Mouse (Mus musculus) ovary, adult 2 months (tissue): ENCODE measurements around the gene B4galt7. TPM values are rescaled to one million over a fixed set of nuclear protein-coding genes. Genes with fewer than 3 reads are reported as not detected.

ENCODE experiments used
- polyA plus RNA-seq: library from polyadenylated mRNA; depleted of rRNA; stranded (reverse); fragments of >200 nt; gene quantifications from 2 replicates; pipeline ENCODE4 v1.2.3, GENCODE M21; 2012; rRNA removed

Gene B4galt7
- 29.8 and 32.7 TPM in 2 replicates for polyA plus RNA-seq

GRCm38 (mm10) chr13:55599566-55600540 is at the start of gene B4galt7:
Gene B4galt7, plus strand, starts transcription at chr13:55599896.

GRCm38 (mm10) chr13:55571027-55571751 is 28.5 kb upstream of the B4galt7 start, which contains the start of gene Fam193b:
Gene Fam193b, minus strand, starts transcription at chr13:55571120.

DNA sequence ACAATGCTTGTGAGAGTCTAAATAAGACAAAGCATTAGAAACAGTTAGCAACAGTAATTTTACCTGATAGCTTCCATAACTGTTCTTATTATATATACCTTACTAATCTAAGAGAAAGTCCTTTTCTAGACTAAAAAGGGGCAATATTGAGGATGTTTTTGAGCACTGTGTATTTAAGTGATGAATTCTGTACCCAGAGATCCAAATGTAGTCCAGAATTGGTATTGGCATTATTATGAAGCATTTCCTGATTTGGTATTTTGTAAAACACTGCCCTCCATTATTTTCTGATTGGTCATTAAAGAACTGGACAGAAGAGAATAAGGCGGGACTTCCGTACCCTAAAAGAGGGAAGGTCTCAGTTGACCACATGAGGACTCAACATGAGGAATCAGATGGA is 26.3 kb upstream of the B4galt7 start, which contains the start of gene Tmed9:
Gene Tmed9 (plus strand): TSS at position 301 of the 400 bp plus-strand sequence.

DNA sequence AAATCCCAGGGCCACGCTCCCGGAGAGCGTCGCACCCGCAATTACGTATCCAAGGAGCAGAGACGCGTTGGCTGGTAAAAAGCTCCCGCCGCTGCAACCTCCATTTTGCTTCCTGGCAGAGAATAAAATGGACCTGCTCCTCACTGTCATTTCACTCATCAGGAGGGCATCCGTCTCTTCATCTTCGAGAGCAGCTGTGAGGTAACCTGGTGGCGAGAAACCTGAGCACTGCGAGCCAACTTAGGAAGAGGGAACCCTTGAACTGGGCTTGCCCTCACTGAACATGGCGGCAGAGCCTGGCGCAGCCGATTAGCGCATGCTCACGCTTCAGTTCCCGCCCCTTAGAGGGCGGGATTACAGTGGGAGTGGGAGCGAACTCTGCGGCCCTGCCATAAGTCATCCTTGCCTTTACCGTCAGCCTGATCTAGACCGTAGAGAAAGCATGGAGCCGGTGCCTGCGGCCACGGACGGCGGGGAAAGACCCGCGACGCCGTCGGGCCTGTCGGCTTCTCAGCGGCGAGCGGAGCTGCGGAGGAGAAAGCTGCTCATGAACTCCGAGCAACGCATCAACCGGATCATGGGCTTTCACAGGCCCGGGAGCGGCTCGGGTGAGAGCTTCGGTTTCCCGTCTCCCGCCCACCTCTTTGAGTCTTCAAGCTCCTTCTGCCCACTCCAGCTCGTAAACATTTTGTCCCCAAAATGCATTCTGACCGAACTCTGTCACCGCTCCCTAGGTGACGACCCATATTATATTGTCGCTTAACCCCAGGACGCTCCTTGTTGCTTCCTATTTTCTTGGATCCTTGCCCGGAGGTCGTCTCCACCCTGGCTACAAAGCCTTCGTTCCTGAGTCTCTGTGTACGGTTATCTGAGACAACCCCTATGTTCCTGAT is 23.2 kb downstream of the B4galt7 start, which contains the start of gene Caml:
Gene Caml (plus strand): TSS at position 357 of the 893 bp plus-strand sequence.

GRCm38 (mm10) chr13:55634639-55635127 is 35.0 kb downstream of the B4galt7 start, which contains the start of gene Ddx46:
Gene Ddx46, plus strand, starts transcription at chr13:55635027.

Other genes starting within 250 kb of the B4galt7 start
- gene Lman2, start 237.1 kb upstream of the B4galt7 start, polyA plus RNA-seq: 133 and 142 TPM in 2 replicates
- gene Rgs14, start 230.2 kb upstream of the B4galt7 start, polyA plus RNA-seq: 2.6 and 3.3 TPM in 2 replicates
- 0.08 and 0.53 TPM in 2 replicates for gene Slc34a1, start 201.7 kb upstream of the B4galt7 start, polyA plus RNA-seq
- gene Pfn3, start 184.7 kb upstream of the B4galt7 start, polyA plus RNA-seq: not detected in 2 replicates
- 0.23 and 1.3 TPM in 2 replicates for gene F12, start 173.1 kb upstream of the B4galt7 start, polyA plus RNA-seq
- gene Grk6, start 154.8 kb upstream of the B4galt7 start, polyA plus RNA-seq: 61.2 and 61.5 TPM in 2 replicates
- gene Prr7, start 135.6 kb upstream of the B4galt7 start, polyA plus RNA-seq: 39.3 and 64.5 TPM in 2 replicates
- 121 and 140 TPM in 2 replicates for gene Dbn1, start 111.8 kb upstream of the B4galt7 start, polyA plus RNA-seq
- 253 and 269 TPM in 2 replicates for gene Pdlim7, start 86.2 kb upstream of the B4galt7 start, polyA plus RNA-seq
- gene Dok3, start 70.6 kb upstream of the B4galt7 start, polyA plus RNA-seq: 12.2 and 13.5 TPM in 2 replicates
- 110 and 147 TPM in 2 replicates for gene Ddx41, start 63.2 kb upstream of the B4galt7 start, polyA plus RNA-seq
- 118 and 137 TPM in 2 replicates for gene Fam193b, start 28.8 kb upstream of the B4galt7 start, polyA plus RNA-seq
- 90.5 and 90.9 TPM in 2 replicates for gene Tmed9, start 26.2 kb upstream of the B4galt7 start, polyA plus RNA-seq
- gene Caml, start 23.1 kb downstream of the B4galt7 start, polyA plus RNA-seq: 17.4 and 18.4 TPM in 2 replicates
- gene Ddx46, start 35.1 kb downstream of the B4galt7 start, polyA plus RNA-seq: 9.0 and 9.2 TPM in 2 replicates
- 31.8 and 32.2 TPM in 2 replicates for gene B230219D22Rik, start 93.2 kb downstream of the B4galt7 start, polyA plus RNA-seq
- gene Txndc15, start 114.8 kb downstream of the B4galt7 start, polyA plus RNA-seq: 66.8 and 69.7 TPM in 2 replicates
- gene Pcbd2, start 127.5 kb downstream of the B4galt7 start, polyA plus RNA-seq: 23.2 and 23.3 TPM in 2 replicates
- 0.10 TPM in 1 of 2 replicates, not detected in the other for gene Catsper3, start 184.7 kb downstream of the B4galt7 start, polyA plus RNA-seq
- gene Pitx1, start 236.3 kb downstream of the B4galt7 start, polyA plus RNA-seq: 1.2 and 1.7 TPM in 2 replicates